Mouse (Mus musculus): ENCODE data around the gene Pfdn2. TPM values are rescaled to one million over a fixed set of nuclear protein-coding genes. Genes with fewer than 3 reads are reported as not detected.

Pfdn2 gene
- total RNA-seq, 2 experiments from 2014 or later, result 186 to 191 TPM

DNA sequence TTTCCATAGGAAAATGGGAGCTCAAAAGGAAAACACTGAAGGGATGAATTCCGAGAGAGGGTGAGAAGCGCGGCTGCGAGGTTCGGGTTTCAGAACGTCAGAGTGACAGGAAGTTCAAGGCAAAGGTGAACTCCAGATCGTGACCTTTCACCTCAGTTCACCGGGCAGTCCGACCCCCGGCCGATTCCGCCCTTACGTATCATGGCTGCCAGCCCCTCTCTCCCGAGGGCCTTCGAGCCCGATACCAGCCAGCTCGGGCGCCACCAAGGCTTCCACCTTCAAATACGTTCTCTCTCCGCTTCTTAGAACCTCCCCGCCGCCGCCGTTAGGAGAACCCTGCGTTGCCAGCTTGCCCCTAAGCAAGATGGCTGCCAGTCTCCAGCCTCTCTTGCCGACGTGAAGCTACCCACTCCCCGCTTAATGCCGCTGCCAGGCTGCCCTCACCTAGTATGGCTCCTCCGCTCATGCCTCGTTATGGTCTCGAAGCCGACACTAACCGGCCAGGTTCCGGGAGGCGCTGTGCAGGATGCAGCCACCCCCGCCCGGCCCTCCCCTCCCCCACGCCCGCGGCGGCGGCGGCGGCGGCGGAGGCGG is 16.5 kb upstream of the Pfdn2 start, which contains the start of gene Dedd:
Gene Dedd (plus strand): TSS at position 307 of the 594 bp plus-strand sequence.
- intact Hi-C loops (cut with DNase I), result loop anchor here (1.0 to 2.0 kb wide), 3 partner anchors 16 to 82 kb away; partner anchors contain the start of genes Nit1, Pfdn2, Ufc1 and Usf1
- peak; percentile 87 to 90 for DNase-seq (ENCODE audit: extremely low spot score in 1 of 2, low spot score in 2 of 2)
- no peak for TF ChIP-seq CTCF (IDR thresholded peaks at IDR 0.05)
- H3K27ac ChIP-seq, result peak within 1 kb of the TSS; percentile 99
- H3K4me3 ChIP-seq, result peak within 1 kb of the TSS; percentile 75

DNA sequence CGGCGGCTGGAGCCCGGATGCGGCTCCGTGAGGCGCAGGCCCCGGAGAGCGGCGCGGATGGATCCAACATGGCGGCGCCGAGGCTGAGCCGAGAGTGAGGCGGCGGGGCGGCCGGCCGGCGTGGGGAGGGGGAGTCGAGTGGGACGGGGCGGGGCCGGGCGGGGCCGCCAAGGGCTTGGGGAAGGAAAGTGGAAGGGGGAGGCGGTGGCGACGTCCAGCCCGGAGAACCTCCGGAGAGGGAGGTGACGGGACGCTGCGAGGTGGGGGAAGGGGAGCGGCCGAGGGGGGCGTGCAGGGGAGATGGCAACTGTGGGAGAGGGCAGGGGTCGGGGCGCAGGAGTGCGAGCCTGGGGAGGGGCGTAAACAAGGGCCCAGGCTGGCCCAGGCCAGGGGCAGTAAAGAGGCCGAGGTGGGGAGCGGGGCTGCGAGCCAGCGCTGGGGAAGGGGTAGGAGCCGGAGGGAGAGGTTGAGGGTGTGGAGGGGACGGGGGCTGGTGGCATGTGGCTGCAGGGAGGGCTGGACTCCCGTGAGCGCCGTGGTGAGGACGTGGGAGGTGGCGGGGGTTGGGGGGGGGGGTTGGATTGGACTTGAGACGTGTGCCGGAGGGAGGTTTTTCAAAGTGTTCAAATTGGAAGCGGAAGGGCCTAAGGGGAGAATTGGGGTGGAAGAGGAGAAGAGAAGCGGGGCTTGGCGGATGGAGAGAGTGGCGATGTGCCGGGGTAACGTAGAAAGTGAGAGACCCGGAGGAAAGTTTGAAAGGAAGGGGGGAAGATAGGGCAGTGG is 15.8 kb upstream of the Pfdn2 start:
- peak overlapping the region; percentile 75 for H3K4me3 ChIP-seq
- DNase-seq (ENCODE audit: extremely low spot score in 1 of 2, low spot score in 2 of 2), result peak in 1 of 2 experiments; percentile 32
- intact Hi-C loops (cut with DNase I), result loop anchor here (2.0 kb wide), 2 partner anchors 15 to 35 kb away; partner anchors contain the start of genes Nit1, Pfdn2 and Ufc1
- H3K27ac ChIP-seq, result peak overlapping the region; percentile 99
- TF ChIP-seq CTCF (IDR thresholded peaks at IDR 0.05), result no peak

DNA sequence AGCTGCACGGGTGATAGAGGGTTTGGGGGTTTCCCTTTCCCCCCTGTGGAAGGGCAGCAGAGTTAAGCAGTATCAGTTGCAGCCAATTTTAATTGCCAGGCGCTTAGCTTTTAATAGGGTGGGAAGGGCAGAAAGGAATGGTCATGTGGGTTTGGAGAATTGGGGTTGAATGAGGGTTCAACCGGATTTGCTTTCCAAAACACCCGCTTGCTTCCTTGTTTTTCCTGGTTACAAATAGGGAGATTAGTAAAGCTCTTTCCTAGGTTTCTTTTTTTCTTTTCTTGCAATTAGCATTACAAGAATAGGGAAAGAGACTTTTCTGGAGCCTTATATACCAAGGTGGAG is 15.3 kb upstream of the Pfdn2 start:
- TF ChIP-seq CTCF (IDR thresholded peaks at IDR 0.05), result no peak

DNA sequence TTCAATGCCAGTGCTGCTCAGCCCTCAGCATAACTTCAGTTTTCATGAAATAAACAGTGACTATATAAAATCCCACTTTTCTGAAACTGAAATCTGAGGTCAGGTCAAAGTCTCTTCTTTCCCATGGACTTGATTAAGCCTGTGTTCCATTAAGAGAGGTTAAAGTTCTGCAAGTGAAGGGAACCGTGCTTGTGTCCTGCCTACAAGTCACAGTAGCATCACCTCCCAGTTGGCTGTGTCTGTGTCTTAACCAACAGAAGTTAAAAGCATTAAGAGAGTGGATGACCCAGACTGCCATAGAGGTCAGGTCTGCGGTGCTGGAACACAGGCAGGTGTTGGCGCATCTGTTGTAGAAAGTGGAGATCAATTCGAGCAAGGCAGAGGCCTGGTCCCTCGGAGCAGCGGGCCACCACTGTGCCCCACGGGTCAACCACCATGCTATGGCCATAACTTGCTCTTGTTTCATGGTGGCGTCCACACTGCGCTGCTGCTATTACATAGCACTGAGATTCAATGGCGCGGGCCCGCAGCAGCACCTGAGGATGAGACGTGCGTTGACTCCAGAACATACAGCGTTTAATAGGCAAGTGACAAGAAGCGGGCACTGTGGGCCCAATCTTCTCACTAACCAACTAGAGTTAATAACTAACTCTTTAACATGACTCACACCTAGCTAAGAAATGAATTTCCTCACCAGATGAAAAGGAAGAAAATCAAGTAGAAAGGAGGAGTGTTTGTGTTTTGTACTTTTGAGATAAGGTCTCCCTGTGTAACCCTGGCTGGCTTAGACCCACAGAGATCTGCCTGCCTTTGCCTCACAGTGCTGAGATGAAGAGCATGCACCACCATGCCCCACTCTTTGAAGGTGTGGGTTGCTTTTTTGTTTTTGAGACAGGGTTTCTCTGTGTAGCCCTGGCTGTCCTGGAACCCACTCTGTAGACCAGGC is 2.9 kb upstream of the Pfdn2 start:
- intact Hi-C loops (cut with DNase I), result no loop called here
- Histone ChIP-seq H3K27ac (no peak overlapping the region), H3K4me3 (no peak overlapping the region)
- DNase-seq (ENCODE audit: extremely low spot score in 1 of 2, low spot score in 2 of 2), result no peak
- TF ChIP-seq CTCF (IDR thresholded peaks at IDR 0.05), result no peak

More for the DNA sequence above, 15.3 kb upstream of the Pfdn2 start:
- peak overlapping the region; percentile 99; the same call in 1 of the 2 replicates for H3K27ac ChIP-seq
- peak overlapping the region; percentile 75 for H3K4me3 ChIP-seq
- no peak for DNase-seq (ENCODE audit: extremely low spot score in 1 of 2, low spot score in 2 of 2)
- intact Hi-C loops (cut with DNase I), result no loop called here

DNA sequence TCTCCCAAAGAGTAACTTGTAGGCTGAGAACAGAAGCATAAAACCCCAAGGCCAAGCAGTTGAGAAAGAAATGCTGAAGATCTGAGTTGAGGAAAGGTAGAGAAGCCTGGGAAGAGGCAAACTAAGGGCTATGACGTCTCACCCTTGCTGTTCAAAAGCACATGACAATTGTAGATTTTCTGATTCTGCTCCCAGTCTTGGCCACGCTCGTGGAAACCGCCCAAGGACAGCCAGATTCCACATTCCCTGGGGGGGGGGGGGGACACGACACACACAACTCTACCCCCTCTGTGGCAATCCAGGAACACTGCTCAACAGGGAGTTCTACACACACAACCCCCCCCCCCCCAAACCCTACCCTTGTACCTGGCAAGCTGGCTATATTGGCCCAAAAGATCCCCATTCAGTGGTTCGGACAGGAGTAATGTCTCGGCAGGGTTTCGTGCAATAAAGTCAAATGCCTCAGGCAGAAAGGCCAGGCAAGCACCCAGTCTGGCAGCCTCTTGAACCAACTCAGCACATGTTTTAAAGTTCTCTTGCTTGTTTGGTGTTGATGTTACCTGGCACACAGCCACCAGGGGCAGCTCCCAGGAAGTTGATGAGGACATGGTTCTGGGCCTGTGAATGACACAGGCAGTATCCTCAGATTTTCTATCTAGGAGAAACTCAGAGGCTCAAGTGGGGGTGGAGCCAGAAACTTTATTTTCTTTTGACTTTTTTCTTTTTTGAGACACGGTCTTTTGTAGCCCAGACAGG is 1.4 kb upstream of the Pfdn2 start:
- no peak for DNase-seq (ENCODE audit: extremely low spot score in 1 of 2, low spot score in 2 of 2)
- no peak for TF ChIP-seq CTCF (IDR thresholded peaks at IDR 0.05)
- intact Hi-C loops (cut with DNase I), result loop anchor here (2.0 kb wide), 1 partner anchor 15 kb away; the partner anchor contains the start of gene Dedd
- no peak overlapping the region for H3K27ac ChIP-seq
- H3K4me3 ChIP-seq, result peak overlapping the region; percentile 74

DNA sequence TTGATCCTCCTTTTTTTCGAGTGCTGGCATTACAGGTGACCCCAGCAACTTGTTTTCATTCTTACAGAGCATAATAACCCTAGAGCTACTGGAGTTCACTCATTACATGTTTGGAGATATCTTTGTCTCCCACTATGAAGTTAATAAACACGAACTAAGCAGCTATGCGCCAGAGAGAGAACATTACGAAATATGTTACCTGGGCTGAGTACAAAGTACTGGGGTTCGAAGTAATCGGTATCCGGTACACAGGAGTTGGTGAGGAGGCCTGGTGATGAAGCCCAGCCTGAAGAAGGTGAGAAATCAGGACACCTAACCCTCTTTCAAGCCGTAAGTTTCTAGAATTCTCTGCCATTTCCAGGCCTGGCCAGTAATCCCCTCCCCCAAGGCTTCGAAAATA is 755 bp upstream of the Pfdn2 start:
- intact Hi-C loops (cut with DNase I), result loop anchor here (1.0 to 5.0 kb wide), 3 partner anchors 16 to 232 kb away; partner anchors contain the start of genes Cfap126, Dedd and Usf1

DNA sequence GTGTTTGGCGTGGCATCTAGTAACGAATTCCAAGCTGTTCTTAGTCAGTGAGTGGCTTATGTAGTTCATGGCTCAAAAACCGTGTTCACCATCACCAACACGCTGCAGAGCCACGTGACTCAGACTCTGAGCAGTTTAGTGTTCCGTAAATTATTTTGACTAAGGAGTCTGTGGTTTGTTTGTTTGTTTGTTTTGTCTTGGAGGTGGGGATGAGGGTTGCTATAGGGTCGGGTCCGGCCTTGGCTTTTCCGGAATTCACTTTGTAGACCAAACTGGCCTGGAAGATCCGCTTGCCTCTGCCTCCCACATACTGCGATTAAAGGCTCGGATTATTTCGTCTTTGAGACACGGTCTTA is 603 bp downstream of the Pfdn2 start:
- H3K27ac ChIP-seq, result peak overlapping the region; percentile 88
- no peak for TF ChIP-seq CTCF (IDR thresholded peaks at IDR 0.05)
- intact Hi-C loops (cut with DNase I), result loop anchor here (5.0 kb wide), 1 partner anchor 234 kb away; the partner anchor contains the start of gene Cfap126
- H3K4me3 ChIP-seq, result peak overlapping the region; percentile 74
- no peak for DNase-seq (ENCODE audit: extremely low spot score in 1 of 2, low spot score in 2 of 2)

More for the DNA sequence above, 755 bp upstream of the Pfdn2 start:
- Histone ChIP-seq H3K4me3 (peak overlapping the region; percentile 74), H3K27ac (peak overlapping the region; percentile 88)
- DNase-seq (ENCODE audit: extremely low spot score in 1 of 2, low spot score in 2 of 2), result no peak
- TF ChIP-seq CTCF (IDR thresholded peaks at IDR 0.05), result no peak

DNA sequence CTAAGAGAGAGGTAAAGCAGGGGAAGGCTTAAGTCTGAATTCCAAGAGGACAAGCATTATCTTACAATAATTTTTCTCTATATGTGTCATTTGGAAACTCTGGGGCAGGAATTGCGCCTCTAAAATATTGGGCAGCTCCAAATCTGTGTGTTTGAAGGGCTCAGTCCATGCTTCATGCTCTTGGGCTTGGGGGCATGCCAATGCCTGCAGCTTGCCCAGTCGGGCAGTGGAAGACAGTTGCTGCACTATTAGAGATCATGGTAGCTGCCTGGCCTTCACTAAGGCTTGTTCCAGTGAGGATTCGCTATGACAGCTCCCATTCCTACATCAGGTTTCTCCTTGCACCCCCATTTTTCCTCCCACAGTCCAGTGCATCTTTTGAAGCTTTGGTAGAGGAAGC is 3.2 kb downstream of the Pfdn2 start:
- TF ChIP-seq CTCF (IDR thresholded peaks at IDR 0.05), result no peak
- H3K27ac ChIP-seq, result no peak overlapping the region
- no peak overlapping the region for H3K4me3 ChIP-seq
- no peak for DNase-seq (ENCODE audit: extremely low spot score in 1 of 2, low spot score in 2 of 2)
- intact Hi-C loops (cut with DNase I), result loop anchor here (5.0 kb wide), 1 partner anchor 236 kb away; the partner anchor contains the start of gene Cfap126

DNA sequence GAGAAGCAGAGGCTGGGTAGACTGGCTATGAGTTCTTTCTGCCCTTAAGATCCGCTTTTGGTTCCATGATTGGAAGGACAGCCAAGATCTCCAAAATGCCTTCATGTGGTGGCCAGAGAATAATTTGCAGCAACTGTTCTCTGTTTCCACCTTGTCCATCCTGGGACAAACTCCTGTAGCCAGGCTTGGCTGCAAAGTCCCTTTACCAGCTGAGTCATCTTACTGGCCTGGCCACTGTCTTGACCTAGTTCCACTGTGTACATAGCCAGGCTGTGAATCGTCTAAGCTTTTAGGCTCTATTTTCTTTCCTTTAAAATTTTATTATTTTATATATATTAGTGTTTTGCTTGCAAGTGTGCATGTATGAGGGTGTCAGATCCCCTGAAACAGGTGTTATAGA is 3.7 kb downstream of the Pfdn2 start:
- H3K4me3 ChIP-seq, result no peak overlapping the region
- no peak overlapping the region for H3K27ac ChIP-seq
- no peak for DNase-seq (ENCODE audit: extremely low spot score in 1 of 2, low spot score in 2 of 2)
- intact Hi-C loops (cut with DNase I), result loop anchor here (5.0 kb wide), 1 partner anchor 237 kb away; the partner anchor contains the start of gene Cfap126
- no peak for TF ChIP-seq CTCF (IDR thresholded peaks at IDR 0.05)

DNA sequence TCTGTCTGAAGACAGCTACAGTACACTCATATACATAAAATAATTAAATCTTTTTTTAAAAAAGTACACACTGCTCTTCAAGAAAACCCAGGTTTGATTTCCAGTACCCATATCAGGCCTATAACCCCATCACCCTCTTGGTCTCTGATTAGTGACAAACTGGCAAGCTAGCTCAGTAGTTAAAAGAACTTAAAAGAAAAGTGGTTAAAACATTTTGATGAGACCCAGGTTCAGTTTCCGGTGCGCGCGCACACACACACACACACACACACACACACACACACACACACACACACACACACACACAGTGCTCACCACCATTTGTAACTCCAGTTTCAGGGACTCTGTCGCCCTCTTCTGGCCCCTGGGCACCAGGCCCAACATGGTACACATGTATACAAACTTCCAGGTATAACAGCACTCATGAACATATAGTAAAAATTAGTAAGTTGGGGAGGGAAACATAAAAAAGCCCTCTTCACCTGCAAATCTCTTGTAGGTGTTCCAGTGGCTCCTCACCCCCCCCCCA is 10.4 kb downstream of the Pfdn2 start:
- Histone ChIP-seq H3K27ac (no peak overlapping the region), H3K4me3 (no peak overlapping the region)
- TF ChIP-seq CTCF (IDR thresholded peaks at IDR 0.05), result peak; percentile 17
- no peak for DNase-seq (ENCODE audit: extremely low spot score in 1 of 2, low spot score in 2 of 2)
- intact Hi-C loops (cut with DNase I), result loop anchor here (5.0 kb wide), 1 partner anchor 34 kb away; no protein-coding TSS in a partner anchor
